Mouse (Mus musculus): ENCODE results near the gene Lyrm9. TPM values are rescaled to one million over a fixed set of nuclear protein-coding genes. Genes with fewer than 3 reads are reported as not detected.
"Not testable (repeated sequence)": the region's sequence is repeated elsewhere in the genome, so short reads cannot be mapped to it uniquely, and the experiment has no call there.

The Lyrm9 gene
- total RNA-seq, 2 experiments from 2014 or later, result 28.3 to 34.3 TPM

DNA sequence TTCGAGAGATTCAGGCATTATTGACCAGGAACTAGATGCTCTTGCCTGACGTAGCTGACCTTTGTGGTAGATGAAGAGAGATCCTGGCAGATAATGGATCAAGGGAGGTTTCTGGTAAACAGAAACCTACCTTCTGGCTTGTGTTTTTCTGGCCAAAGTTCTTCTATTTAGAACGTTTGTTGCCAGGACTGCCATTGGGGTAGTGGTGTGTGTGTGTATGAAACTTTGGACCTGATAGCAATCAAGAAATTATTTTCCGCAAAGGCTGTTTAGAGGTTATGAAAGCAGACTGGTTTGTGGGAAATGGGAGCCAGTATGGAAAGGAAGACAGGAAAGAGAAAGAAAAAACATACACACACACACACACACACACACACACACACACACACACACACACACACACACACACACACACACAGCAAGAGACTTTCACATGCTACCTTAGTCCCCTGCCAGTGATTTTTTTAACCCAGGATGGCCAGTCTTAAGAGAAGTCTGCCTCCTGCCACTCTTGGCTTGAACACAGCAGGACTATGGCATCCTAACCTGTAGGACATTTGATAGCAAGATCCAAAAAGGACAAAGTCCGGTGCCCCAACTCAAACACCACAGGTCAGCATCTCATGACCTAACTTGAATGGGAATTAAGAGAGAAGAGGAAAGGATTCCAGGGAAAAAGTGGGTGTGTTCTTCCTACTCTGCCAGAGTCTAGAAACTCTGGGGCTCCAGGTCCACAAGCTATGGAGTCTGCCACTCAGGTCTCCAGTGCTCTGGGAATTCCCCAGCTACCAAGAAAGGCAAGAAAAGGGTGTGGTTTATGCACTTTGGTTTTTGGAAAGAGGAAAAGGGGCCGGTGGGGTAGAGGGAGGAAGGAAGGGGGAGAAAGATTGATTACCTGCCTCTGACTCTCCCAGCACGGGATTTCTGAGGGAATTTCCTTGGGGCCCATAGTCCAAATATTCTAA lies 21.8 kb downstream of the Lyrm9 start:
- intact Hi-C loops (cut with DNase I), result no loop called here
- DNase-seq, result no peak

DNA sequence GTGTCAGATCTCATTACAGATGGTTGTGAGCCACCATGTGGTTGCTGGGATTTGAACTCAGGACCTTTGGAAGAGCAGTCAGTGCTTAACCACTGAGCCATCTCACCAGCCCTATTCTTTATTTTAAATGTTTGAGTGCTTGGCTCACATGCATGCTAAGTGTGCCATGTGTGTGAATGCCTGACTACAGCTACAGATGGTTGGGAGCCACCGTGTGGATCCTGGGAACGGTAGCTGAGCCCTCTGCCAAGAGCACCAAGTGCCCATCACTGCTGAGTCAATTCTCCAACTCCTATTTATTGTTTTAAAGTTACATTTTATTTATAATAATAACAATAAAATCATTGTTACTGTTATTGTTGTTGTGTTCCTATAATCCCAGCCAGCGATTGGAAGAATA lies 23.5 kb downstream of the Lyrm9 start:
- intact Hi-C loops (cut with DNase I), result no loop called here
- no peak for DNase-seq

DNA sequence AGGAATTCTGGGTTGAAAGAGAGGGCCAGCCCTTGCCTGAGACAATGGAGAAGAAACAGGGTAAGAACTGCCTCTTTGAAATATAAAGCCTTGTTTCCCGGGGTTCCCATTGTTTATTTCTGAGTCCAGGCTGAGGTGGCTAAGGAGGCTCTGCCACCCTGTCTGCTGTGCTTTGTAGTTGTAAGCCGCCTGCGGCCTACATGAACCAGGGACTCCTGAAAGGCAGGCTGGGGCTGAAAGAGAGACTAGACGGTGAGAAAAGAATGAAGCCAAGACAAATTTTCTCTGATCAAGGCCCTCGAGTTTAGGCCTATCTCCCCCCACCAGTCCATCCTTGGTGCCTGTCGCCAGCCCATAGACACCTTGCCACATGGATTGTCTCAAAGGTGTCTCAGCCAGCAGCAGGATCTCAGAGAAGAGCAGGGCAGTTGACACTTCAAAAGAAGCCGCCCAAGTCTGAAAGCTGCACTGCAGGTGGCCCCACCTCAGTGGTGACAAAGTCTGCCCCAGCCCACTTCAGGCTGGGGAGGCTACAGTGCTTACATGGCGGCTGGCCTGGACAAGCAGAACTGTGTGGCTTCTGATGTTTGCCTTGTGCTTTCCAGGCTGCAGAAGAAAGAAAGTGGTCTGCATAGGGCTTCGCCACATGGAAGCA lies 25.0 kb downstream of the Lyrm9 start:
- DNase-seq, result no peak
- intact Hi-C loops (cut with DNase I), result no loop called here

DNA sequence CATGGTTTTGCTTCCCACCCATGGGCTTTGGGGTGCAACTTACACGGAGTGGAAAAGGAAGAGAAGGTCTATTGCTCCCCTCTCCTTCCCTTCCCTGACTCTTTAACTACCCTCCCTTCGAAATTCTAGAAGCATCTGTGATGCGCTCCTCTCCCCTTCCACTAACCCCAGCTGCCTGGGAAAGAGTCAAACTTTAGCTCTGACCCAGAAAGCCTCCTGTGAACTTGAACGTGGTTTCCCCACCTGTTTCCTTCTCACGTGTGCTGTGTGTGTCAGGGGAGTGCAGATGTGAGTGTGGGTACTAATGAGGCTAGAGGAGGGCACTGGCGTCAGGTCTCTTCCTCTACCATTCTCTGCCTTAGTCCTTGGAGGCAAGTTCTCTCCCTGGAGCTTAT lies 25.5 kb downstream of the Lyrm9 start:
- intact Hi-C loops (cut with DNase I), result no loop called here
- DNase-seq, result no peak

DNA sequence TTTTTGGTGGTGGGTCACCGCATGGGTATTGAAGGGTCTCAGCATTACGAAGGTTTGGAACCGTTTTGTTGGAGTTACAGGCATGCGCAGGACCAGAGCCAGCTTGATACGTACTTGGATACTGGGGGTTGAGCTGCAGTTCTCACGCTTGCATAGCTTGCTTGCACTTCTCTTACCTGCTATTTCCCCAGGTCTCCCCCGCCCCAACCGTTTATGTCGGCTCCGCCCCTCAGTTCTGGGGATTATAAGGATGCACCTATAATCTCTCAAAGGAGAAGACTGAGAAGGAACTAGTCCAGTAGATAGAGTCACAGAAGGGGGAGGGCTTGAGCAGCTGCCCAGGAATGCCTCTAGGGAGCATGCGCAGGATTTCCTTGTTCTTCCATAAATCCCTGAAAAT lies 26.1 kb downstream of the Lyrm9 start:
- intact Hi-C loops (cut with DNase I), result no loop called here
- DNase-seq, result no peak

DNA sequence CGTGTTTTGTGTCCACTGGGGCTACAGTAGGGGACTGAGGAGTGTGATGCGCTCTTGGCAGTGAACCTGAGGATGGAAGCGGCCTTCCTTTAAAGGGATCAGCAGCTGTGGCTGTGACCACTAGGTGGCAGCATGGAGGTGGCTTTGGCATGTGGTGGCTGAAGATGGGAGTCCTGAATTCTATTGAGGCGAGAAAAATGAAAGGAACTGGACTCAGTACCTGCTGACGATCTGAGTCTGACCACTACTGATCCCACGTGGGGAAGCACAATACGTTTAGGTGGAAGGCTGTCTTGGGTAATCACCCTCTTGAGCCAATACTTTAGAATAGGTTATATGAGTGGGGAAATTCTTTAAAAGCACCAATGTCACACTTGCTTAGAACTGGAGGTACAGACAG lies 29.9 kb downstream of the Lyrm9 start:
- intact Hi-C loops (cut with DNase I), result loop anchor here (1.0 kb wide), 2 partner anchors 67 to 100 kb away; no protein-coding TSS in a partner anchor

DNA sequence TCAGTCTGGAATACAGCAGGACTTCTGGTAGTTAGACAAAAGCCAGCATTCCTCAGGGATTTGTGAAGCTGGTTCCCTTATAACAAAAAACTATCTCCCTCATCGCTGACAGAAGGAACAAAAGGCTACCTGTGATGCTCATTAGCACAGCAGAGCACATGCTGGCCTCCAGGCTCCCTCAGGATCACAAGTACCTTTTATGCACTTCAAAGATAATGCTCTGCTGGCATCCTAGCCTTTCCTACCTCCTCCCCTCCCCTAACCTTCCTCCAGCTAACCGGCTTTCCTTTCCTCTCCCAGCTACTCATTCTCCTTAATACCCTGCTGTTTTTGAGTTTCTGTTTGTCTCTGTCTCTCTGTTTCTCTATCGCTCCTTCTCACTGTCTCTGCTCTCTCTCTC lies 31.2 kb downstream of the Lyrm9 start:
- DNase-seq, result no peak
- intact Hi-C loops (cut with DNase I), result no loop called here

More for the DNA sequence above, 29.9 kb downstream of the Lyrm9 start:
- DNase-seq, result peak; percentile 86 to 93

DNA sequence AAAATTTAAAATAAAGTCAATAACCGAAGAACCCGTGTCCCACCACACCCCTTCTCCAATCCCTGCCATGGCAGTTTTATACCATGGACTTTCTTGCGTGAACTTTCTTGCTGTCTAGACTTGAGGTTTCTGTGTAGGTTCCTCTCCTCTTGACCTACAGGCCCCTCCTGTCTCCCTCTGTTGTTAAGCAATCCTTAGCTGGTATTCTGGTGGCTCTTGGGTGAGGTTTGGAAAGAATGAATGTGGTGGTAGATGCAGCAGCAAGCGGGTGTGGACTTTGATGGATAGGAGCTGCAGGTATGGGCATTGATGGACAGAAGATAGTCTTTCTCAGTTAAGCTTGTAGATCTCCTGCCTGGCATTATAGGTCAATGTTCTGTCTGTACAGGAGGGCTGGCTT lies 37.5 kb downstream of the Lyrm9 start:
- no peak for DNase-seq
- intact Hi-C loops (cut with DNase I), result no loop called here

DNA sequence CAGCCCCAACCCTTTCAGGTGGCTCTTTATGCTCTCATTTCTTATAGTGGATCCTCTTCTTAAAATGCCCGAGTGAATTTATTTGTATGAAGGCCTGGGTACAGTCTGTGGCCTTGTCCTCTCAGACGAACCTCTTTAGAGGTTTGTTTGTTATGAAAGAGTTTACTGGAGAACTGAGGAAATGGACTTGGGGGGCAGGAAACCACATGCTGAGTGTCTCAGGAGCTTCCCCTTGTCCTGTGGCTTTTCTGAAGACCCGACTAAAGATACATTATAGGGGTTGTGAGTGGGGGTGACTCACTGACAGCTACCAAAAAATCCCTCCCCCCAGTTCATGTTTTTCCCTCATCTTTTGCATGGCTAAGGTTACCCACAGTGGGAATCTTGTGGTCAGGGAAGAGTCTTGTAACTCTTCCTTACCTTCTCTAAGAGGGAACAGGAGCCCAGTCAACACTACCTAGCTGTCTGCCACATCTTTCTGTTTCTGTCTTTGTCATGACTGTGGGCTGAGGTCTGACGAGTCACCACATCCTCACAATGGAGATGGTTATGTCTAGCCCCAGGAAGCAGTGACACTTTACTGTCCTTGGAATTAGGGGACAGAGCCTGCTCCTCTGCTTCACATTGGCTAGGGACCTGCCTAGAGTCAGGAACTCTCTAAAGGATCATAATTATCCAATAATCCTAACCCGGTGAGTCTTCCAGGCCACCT lies 38.3 kb downstream of the Lyrm9 start:
- intact Hi-C loops (cut with DNase I), result no loop called here
- no peak for DNase-seq

DNA sequence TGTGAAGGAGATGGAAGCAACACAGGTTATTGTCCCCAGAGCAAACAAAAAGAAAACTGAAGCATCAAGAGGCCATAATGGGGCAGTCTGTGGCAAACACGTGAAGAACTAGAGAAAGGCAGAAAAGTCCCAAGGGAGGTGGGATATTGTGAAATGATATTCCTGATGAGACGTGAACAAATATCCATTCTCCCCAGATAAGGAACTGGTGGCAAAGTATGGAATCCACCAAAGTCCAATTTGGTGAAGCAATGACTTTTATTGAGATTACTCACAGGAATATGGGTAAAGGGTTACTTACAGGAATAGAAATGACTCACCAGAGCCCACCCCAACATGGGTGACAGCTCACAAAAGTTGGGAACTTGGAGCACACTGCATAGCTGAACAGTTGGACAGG lies 38.9 kb downstream of the Lyrm9 start:
- intact Hi-C loops (cut with DNase I), result no loop called here
- no peak for DNase-seq

DNA sequence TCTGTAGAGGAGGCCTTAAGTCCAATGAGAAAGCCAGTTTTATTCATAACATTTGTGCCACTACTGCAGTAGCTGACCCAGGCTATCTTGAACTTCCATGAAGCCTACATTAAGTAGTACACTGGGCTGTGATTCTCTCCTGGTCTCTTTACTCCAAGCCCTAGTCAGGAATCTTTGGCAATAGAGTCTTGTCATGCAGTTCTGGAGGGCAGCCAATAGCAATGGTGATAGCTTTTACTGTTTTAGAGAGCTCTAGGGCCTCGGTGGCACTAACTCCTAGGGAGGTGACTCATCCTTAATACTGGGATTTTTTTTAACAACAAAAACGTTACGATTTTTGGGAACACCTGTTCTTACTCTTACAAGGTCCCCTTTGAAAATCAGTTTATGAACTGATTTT lies 40.1 kb downstream of the Lyrm9 start:
- intact Hi-C loops (cut with DNase I), result no loop called here
- DNase-seq, result peak; percentile 13 to 25

DNA sequence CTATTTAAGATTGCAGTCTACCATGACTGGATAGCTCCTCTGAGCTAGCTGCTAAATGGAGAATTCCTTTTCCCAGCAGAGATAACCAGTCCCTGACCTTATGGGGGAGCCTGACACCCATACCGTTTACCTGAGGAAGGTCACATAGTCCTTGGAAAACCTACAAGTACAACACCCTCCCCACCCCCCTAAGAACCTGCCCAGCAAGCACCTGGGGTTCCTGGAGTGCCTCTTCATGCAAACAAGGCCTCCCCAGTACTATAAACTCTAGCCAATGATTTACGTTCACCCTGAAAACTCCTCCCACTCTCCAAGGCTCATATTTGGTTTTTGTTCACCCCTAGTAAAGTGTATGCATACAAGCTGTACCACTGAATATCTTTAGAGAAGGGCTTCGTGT lies 41.3 kb downstream of the Lyrm9 start:
- intact Hi-C loops (cut with DNase I), result no loop called here

DNA sequence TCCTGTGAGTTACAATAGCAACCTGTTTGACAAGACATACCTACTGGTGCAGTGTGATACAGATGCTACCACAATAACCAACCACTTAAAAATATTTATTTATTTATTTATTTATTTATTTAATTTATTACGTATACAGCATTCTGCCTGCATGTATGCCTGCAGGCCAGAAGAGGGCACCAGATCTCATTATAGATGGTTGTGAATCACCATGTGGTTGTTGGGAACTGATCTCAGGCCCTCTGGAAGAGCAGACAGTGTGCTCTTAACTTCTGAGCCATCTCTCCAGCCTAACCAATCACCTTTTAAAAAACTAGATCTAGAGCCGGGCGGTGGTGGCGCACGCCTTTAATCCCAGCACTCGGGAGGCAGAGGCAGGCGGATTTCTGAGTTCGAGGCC lies 42.8 kb downstream of the Lyrm9 start:
- intact Hi-C loops (cut with DNase I); DNase-seq: not testable (repeated sequence)

More for the DNA sequence above, 41.3 kb downstream of the Lyrm9 start:
- no peak for DNase-seq

DNA sequence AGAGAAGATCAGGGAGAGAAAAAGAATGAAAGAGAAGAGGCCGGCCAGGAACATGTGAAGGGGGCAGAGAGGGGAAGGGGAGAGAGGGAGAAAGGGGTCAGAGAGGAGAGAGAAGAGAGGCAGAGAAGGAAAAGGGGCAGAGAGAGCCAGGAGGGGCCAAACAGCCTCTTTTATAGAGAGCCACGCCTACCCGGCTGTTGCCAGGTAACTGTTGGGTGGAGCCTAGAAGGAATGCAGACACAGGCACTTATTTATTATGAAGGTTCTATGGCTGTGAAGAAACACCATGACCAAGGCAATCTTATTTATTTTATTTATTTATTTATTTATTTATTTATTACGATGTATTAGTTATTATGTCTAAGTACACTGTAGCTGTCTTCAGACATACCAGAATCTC lies 44.5 kb downstream of the Lyrm9 start:
- intact Hi-C loops (cut with DNase I), result no loop called here
- DNase-seq, result no peak

DNA sequence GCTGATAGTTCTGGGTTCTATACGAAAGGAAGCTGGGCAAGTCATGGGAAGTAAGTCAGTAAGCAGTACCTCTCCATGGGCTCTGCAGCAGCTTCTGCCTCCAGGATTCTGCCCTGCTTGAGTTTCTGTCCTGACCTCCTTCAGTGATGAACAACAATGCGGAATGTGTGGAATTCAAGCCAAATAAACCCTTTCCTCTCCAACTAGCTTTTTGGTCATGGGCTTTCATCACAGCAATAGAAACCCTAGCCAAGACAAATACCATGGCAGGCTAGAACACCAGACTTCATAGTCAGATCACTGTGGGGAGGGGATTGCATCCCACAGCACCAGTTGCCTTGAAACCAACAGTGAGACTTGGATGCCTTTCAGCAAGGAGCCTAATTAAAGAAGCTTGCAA lies 46.4 kb downstream of the Lyrm9 start:
- intact Hi-C loops (cut with DNase I), result no loop called here

DNA sequence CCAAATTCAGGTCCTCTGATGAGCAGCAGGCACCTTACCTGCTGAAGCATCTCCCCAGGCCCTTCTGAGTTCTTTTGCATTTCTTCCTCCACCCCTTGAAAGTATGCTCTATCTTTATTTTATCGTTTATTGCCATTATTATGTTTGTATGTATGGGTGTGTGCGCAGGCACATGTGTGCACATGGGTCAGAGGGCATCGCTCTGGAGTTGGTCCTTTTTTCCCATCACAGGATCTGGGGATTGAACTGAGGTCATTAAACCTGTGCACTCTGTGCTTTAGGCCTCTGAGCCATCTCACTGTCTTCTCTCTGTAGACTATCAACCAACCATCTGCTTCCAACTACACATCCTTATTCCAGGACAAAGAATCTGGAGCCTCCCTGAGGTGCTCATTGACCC lies 53.3 kb downstream of the Lyrm9 start:
- intact Hi-C loops (cut with DNase I), result no loop called here
- DNase-seq, result no peak

More for the DNA sequence above, 46.4 kb downstream of the Lyrm9 start:
- no peak for DNase-seq

DNA sequence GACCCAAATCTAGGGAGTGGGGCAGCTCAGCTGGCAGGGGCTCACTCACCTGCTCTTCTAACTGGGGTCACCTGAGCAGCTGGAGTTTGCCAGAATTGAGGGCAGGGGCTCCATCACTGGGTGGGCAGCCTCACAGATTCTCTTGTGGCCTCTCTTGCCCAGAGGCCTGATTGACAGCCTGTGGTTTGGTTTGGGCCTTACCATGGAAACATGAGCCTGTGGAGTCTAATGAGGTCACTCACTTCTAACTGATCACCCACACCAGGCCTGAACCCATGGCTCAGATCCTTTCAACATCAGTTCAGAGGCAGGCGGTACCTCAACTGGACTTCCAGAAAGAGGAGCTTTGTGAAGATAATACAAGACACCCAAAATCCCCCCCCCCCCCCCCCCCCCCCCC lies 60.3 kb downstream of the Lyrm9 start:
- intact Hi-C loops (cut with DNase I), result no loop called here
- DNase-seq, result peak in 1 of 2 experiments; percentile 6

DNA sequence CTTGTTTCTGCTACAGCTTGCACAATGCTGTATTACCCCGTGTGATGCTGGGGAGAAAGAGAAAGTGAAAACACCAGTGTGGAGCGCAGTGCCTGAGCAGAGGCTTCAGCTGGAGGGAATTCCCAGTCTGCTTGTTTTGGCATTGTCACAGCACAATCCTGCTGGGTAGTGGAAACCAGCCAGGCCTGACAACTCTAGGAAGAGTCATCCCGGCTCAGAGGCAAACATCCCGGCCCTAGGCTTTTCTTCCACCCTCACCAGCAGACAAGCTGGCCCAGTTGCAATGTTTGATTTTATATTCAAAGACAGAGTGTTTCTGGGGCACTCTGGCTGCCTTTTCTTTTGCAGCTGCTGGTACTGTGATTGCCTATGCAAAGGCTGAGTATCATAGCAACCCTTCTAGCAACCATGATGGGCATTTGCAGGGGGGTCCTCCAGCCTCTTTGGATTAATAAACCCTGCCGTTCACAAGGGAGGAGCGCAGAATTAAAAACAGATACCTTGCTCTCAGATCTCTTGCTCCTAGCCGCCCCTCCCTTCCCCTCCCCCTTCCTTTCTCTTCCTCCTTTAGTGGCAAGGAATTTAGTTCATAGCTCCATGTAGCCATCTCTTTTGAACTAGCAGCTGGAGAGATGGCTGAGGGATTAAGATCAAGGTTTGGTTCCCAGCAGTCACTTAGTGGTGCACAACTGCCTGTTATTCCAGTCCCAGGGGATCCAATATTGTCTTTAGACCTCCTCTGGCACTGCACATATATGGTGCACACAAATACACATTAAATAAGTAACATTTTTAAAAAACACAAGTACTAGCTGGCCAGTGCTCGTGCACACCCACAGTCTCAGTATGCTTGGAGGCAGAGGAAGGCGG lies 61.0 kb downstream of the Lyrm9 start:
- peak; percentile 88 to 89 for DNase-seq
- intact Hi-C loops (cut with DNase I), result no loop called here

DNA sequence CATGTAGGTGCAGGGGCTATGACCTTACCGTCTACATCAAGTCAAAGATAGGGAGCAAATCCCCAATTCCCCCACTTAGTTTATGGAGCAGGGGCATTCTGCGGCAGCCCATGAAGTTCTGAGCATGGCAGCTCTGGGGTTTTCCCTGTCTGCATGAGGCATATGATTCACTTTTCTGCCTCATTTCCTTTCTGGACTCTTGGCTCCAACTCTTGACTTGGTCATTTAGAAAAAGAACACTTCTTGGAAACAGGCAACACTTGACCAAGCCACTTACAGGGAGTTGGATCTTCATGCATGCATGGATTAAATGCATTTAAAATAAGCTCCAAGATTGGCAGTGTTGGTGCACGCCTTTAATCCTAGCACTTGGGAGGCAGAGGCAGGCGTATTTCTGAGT lies 62.8 kb downstream of the Lyrm9 start:
- no peak for DNase-seq
- intact Hi-C loops (cut with DNase I), result no loop called here
